Mouse (Mus musculus) CD8-positive naive resting alpha-beta T cell, adult 2 months (primary cell): ENCODE measurements around the gene Tmem251.

ENCODE experiments used
- DNase-seq, 2 experiments: peaks; one replicate each; pipeline ENCODE4 v3.0.0; 2022; ENCODE audit warnings: low read depth in 2 of 2, low spot score in 2 of 2

Gene Tmem251

GRCm38 (mm10) chr12:102748256-102748655 is 4.7 kb downstream of the Tmem251 start:
- DNase-seq = no peak

- peak; percentile 54 to 68 for DNase-seq
Measured at GRCm38 (mm10) chr12:102756304-102756703, 12.7 kb downstream of the Tmem251 start.

GRCm38 (mm10) chr12:102757055-102757688 is 13.6 kb downstream of the Tmem251 start:
- no peak for DNase-seq

GRCm38 (mm10) chr12:102757689-102758402 is 14.3 kb downstream of the Tmem251 start, which contains the start of the genes Gm28051, Gon7 and Ubr7:
Gm28051 (minus strand) TSS chr12:102757765.
Gon7 (minus strand) TSS chr12:102757803.
Ubr7 (plus strand) TSS chr12:102757967.
- peak; percentile 92 to 93 for DNase-seq

GRCm38 (mm10) chr12:102758403-102758756 is 14.8 kb downstream of the Tmem251 start, which contains the start of gene Gm20604:
Gm20604 (minus strand) TSS chr12:102758672.
- DNase-seq = no peak

- no peak for DNase-seq
Measured at GRCm38 (mm10) chr12:102758936-102759335, 15.4 kb downstream of the Tmem251 start.

GRCm38 (mm10) chr12:102761668-102762067 is 18.1 kb downstream of the Tmem251 start:
- no peak for DNase-seq

GRCm38 (mm10) chr12:102763696-102764095 is 20.1 kb downstream of the Tmem251 start:
- DNase-seq = no peak

GRCm38 (mm10) chr12:102769000-102769399 is 25.4 kb downstream of the Tmem251 start:
- peak in 1 of 2 experiments; percentile 15 for DNase-seq

GRCm38 (mm10) chr12:102771601-102772000 is 28.0 kb downstream of the Tmem251 start:
- no peak for DNase-seq

GRCm38 (mm10) chr12:102772676-102773075 is 29.1 kb downstream of the Tmem251 start:
- no peak for DNase-seq

- no peak for DNase-seq
Measured at GRCm38 (mm10) chr12:102776035-102776434, 32.5 kb downstream of the Tmem251 start.

GRCm38 (mm10) chr12:102778151-102778550 is 34.6 kb downstream of the Tmem251 start:
- no peak for DNase-seq

GRCm38 (mm10) chr12:102779452-102779851 is 35.9 kb downstream of the Tmem251 start:
- DNase-seq = no peak

- DNase-seq = peak in 1 of 2 experiments; percentile 29
Measured at GRCm38 (mm10) chr12:102782841-102783240, 39.3 kb downstream of the Tmem251 start.

GRCm38 (mm10) chr12:102784899-102785592 is 41.5 kb downstream of the Tmem251 start:
- DNase-seq = no peak

- no peak for DNase-seq
Measured at GRCm38 (mm10) chr12:102785593-102785985, 42.0 kb downstream of the Tmem251 start.

GRCm38 (mm10) chr12:102787927-102788326 is 44.4 kb downstream of the Tmem251 start:
- DNase-seq = no peak
